In the genomic region with DNA sequence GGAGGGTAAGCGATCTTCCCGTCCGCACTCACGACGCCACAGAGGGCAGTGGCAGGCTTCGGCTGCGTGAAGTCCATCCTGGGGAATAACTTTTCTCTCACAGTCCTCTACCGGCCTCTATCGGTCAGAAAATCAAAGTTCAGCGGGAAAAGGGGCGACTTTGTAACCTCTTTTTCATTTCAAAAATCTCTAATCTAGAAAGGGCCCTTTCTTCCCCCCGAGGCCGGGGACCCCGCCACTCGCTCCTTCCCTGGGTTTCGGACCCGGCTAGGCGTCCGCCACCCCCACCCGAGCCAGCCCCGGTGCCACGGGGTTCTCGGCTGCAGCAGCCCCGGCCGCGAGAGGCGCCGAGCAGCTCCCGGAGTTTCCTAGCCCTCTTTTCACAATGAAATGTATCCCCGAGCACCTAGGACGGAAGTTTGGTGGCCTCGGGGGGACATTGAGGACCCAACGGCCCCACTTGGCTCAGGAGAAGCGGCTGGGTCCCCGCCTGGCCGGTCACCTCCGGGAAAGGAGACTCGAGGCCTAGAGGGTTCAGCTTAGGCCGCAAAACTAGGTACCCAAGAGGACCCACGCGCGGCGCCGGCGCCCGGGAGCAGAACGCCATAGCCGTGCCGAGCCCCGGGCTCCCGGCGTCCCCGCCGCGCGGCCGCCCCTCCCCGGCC, we compare ENCODE assay signal across 8 mouse cellular contexts. TPM values are rescaled to one million over a fixed set of nuclear protein-coding genes. Genes with fewer than 3 reads are reported as not detected.
DNase-seq lines count a peak whose midpoint lies in the region; ATAC-seq and TF ChIP-seq lines count a peak whose summit lies in the region.

No protein-coding gene starts in this region.

- in situ Hi-C loops in Patski (cut with MboI; ENCODE audit: low pct_unique_long_range_greater_than_20kb), result loop anchor here (5.0 to 25.0 kb wide), 2 partner anchors 160 to 300 kb away; partner anchors contain the start of genes Smim14 and Ube2k

- H3K4me3 ChIP-seq in hindbrain, embryonic 14.5 days (replicated peaks; ENCODE audit: low read length), result peak overlapping the region; percentile 98

- H3K4me1 ChIP-seq in hindbrain, embryonic 14.5 days (replicated peaks; ENCODE audit: control insufficient read depth, insufficient read depth, low read length), result peaks cover 20% of the 10 kb centered on the region

- peak overlapping the region; percentile 96 for H3K27ac ChIP-seq in hindbrain, embryonic 14.5 days

- peak overlapping the region; percentile 94 for H3K9ac ChIP-seq in hindbrain, embryonic 14.5 days

- H3K27me3 ChIP-seq in Patski, result no peaks in the 10 kb centered on the region
- H3K27me3 ChIP-seq in hindbrain, embryonic 14.5 days (ENCODE audit: control insufficient read depth, insufficient read depth, low read length), result no peaks in the 10 kb centered on the region

- peak overlapping the region; percentile 65 for H3K4me2 ChIP-seq in hindbrain, embryonic 14.5 days (replicated peaks)

- TF ChIP-seq CTCF in Patski (IDR thresholded peaks at IDR 0.05), result peak; percentile 97

- CTCF ChIA-PET in Patski (lab: Charles Lee), result interaction anchor here (0.9 to 1.0 kb wide), 2 partner anchors 8 to 157 kb away, joined by 3 to 4 read pairs; no protein-coding TSS in a partner anchor

- POLR2A ChIA-PET in Patski (lab: Charles Lee), result interaction anchor here (1.4 kb wide), 1 partner anchor 261 kb away, joined by 4 read pairs; the partner anchor contains the start of gene Ugdh

- under 1% methylated on average over 52 of the region's 58 CpGs for WGBS in hindbrain, embryonic 14.5 days

- ATAC-seq in Patski, result peak; percentile 40
- ATAC-seq in hindbrain, embryonic 14.5 days (ENCODE audit: low FRiP score), result peak; percentile 35; the same call in 1 of the 2 replicates

- H3K36me3 ChIP-seq in hindbrain, embryonic 14.5 days (replicated peaks; ENCODE audit: control insufficient read depth, insufficient read depth), result peaks cover 18% of the 10 kb centered on the region; the same call in 1 of the 2 replicates

- peak; percentile 47 for DNase-seq in Patski (ENCODE audit: low read depth, low spot score)
- peak; percentile 80 to 84 for DNase-seq in cerebellum, postnatal 14 days
- peak; percentile 35 to 47 for DNase-seq in frontal cortex, postnatal 25 days (ENCODE audit: low spot score in 2 of 2)
- peak; percentile 85 for DNase-seq in hindbrain, embryonic 14.5 days (ENCODE audit: low spot score)
- DNase-seq in layer of hippocampus, postnatal 36 days, result peak; percentile 62 to 68
- peak; percentile 86 for DNase-seq in lung, postnatal 36 days
- peak; percentile 92 for DNase-seq in retina, embryonic 14.5 days (ENCODE audit: low spot score)
- DNase-seq in thymus, postnatal 36 days, result peak; percentile 65 to 69

- H3K9me3 ChIP-seq in hindbrain, embryonic 14.5 days (ENCODE audit: control insufficient read depth, low read length), result no peaks in the 10 kb centered on the region

RNA-seq across cellular contexts. Expression of gene Pds5a, which starts 1.1 kb away (rescaled TPM):
- polyA plus RNA-seq in Patski (2021), result 104 TPM
- 54.9 and 56.6 TPM in 2 replicates for polyA plus RNA-seq in hindbrain, embryonic 14.5 days (2014; fragmentation: Nextera tagmentation; extraction: Ambion mirVana)
- 10 to 100 TPM; 86.5 to 91.9 TPM for total RNA-seq in layer of hippocampus, postnatal 36 days (2021)

Comparison
In these comparisons a context has a peak if more than half of its experiments do, and no peak if none do; other contexts are left out.
1. Peak in every context shown above with its lines: DNase-seq, ATAC-seq, H3K4me3 ChIP-seq and H3K27ac ChIP-seq.
2. DNase-seq: peak in every context shown above with its lines; median percentile 92 in retina, embryonic 14.5 days; 86 in lung, postnatal 36 days; 85 in hindbrain, embryonic 14.5 days; 82 in cerebellum, postnatal 14 days; 67 in thymus, postnatal 36 days; 65 in layer of hippocampus, postnatal 36 days; 47 in Patski; 41 in frontal cortex, postnatal 25 days.